Mouse (Mus musculus) left cerebral cortex, postnatal 25 days (tissue): ENCODE measurements at regions not wholly inside any gene's neighbourhood (a gene's known extent, or its start where the extent isn't known, plus 50 kb on each side); places are given as distances from the start of the nearest gene placed in this dataset.
A peak's percentile ranks its signal among the peaks of the same experiment; 100 is the strongest.

Experiments
- DNase-seq, 2 experiments: peaks; one replicate each; pipeline ENCODE4 v3.0.0; 2022; ENCODE audit warnings: low spot score in 2 of 2, mixed read lengths in 1 of 2
- intact Hi-C: fragments of 180-260 bp; cut with DNase I; formaldehyde crosslinking; loops from one replicate; pipeline ENCODE4 v1.15.1; 2025

- no peak for DNase-seq
- intact Hi-C loops: no loop called here
Measured at GRCm38 (mm10) chr7:72703652-72704341, 397.4 kb upstream of the Mctp2 start.

GRCm38 (mm10) chr7:72711193-72712131 is 405.1 kb upstream of the Mctp2 start:
- DNase-seq: no peak
- intact Hi-C loops: no loop called here

- intact Hi-C loops: no loop called here
- no peak for DNase-seq
Measured at GRCm38 (mm10) chr7:72715401-72715800, 409.0 kb upstream of the Mctp2 start.

GRCm38 (mm10) chr7:72716051-72716450 is 409.6 kb upstream of the Mctp2 start:
- intact Hi-C loops: no loop called here
- DNase-seq: no peak

- intact Hi-C loops: loop anchor here (1.0 kb wide), 1 partner anchor 9 kb away; no protein-coding TSS in a partner anchor
- no peak for DNase-seq
Measured at GRCm38 (mm10) chr7:72726214-72726854, 419.9 kb upstream of the Mctp2 start.

- intact Hi-C loops: no loop called here
- DNase-seq: no peak
Measured at GRCm38 (mm10) chr7:72737792-72738191, 431.4 kb upstream of the Mctp2 start.

- no peak for DNase-seq
- intact Hi-C loops: no loop called here
Measured at GRCm38 (mm10) chr7:72738324-72738944, 432.0 kb upstream of the Mctp2 start.

- intact Hi-C loops: no loop called here
- no peak for DNase-seq
Measured at GRCm38 (mm10) chr7:72742376-72742775, 436.0 kb upstream of the Mctp2 start.

- no peak for DNase-seq
- intact Hi-C loops: no loop called here
Measured at GRCm38 (mm10) chr7:72751501-72751917, 445.1 kb upstream of the Mctp2 start.

- intact Hi-C loops: no loop called here
- DNase-seq: no peak
Measured at GRCm38 (mm10) chr7:72753053-72753559, 446.7 kb upstream of the Mctp2 start.

GRCm38 (mm10) chr7:72762711-72763110 is 456.3 kb upstream of the Mctp2 start:
- DNase-seq: no peak
- intact Hi-C loops: no loop called here

GRCm38 (mm10) chr7:72768705-72769104 is 462.3 kb upstream of the Mctp2 start:
- DNase-seq: no peak
- intact Hi-C loops: no loop called here

- DNase-seq: no peak
- intact Hi-C loops: no loop called here
Measured at GRCm38 (mm10) chr7:72774031-72774770, 467.8 kb upstream of the Mctp2 start.

GRCm38 (mm10) chr7:72774771-72775119 is 468.3 kb upstream of the Mctp2 start:
- DNase-seq: no peak
- intact Hi-C loops: no loop called here

- DNase-seq: peak; percentile 2 to 51
- intact Hi-C loops: no loop called here
Measured at GRCm38 (mm10) chr7:72787306-72787705, 480.9 kb upstream of the Mctp2 start.

GRCm38 (mm10) chr7:72788261-72788660 is 481.9 kb upstream of the Mctp2 start:
- intact Hi-C loops: no loop called here
- no peak for DNase-seq

- no peak for DNase-seq
- intact Hi-C loops: no loop called here
Measured at GRCm38 (mm10) chr7:72822142-72822541, 515.7 kb upstream of the Mctp2 start.

- DNase-seq: no peak
- intact Hi-C loops: no loop called here
Measured at GRCm38 (mm10) chr7:72826597-72826996, 520.2 kb upstream of the Mctp2 start.

GRCm38 (mm10) chr7:72835423-72835822 is 529.0 kb upstream of the Mctp2 start:
- no peak for DNase-seq
- intact Hi-C loops: no loop called here
